Mouse (Mus musculus): ENCODE measurements around the gene Rplp1.

Rplp1 gene

GRCm38 (mm10) chr9:61910526-61911256 lies 3.7 kb downstream of the Rplp1 start:
- no peak for DNase-seq

- no peak for DNase-seq
Measured at GRCm38 (mm10) chr9:61909633-61910032, 4.7 kb downstream of the Rplp1 start.

- DNase-seq: no peak
Measured at GRCm38 (mm10) chr9:61908832-61909407, 5.4 kb downstream of the Rplp1 start.

GRCm38 (mm10) chr9:61908341-61908740 lies 6.0 kb downstream of the Rplp1 start:
- DNase-seq: no peak

- DNase-seq: no peak
Measured at GRCm38 (mm10) chr9:61907621-61908295, 6.6 kb downstream of the Rplp1 start.

GRCm38 (mm10) chr9:61906912-61907311 lies 7.4 kb downstream of the Rplp1 start:
- DNase-seq: no peak

GRCm38 (mm10) chr9:61905576-61905975 lies 8.8 kb downstream of the Rplp1 start:
- no peak for DNase-seq

GRCm38 (mm10) chr9:61904201-61904600 lies 10.1 kb downstream of the Rplp1 start:
- DNase-seq: no peak

GRCm38 (mm10) chr9:61902445-61902844 lies 11.9 kb downstream of the Rplp1 start:
- DNase-seq: peak; percentile 15

GRCm38 (mm10) chr9:61901574-61901973 lies 12.8 kb downstream of the Rplp1 start:
- no peak for DNase-seq

- DNase-seq: peak; percentile 81
Measured at GRCm38 (mm10) chr9:61899804-61900203, 14.5 kb downstream of the Rplp1 start.

GRCm38 (mm10) chr9:61898401-61898800 lies 15.9 kb downstream of the Rplp1 start:
- peak; percentile 68 for DNase-seq

GRCm38 (mm10) chr9:61895014-61895413 lies 19.3 kb downstream of the Rplp1 start:
- no peak for DNase-seq

GRCm38 (mm10) chr9:61889855-61890254 lies 24.5 kb downstream of the Rplp1 start:
- DNase-seq: no peak

GRCm38 (mm10) chr9:61887661-61888379 lies 26.5 kb downstream of the Rplp1 start:
- no peak for DNase-seq

- DNase-seq: no peak
Measured at GRCm38 (mm10) chr9:61885964-61886363, 28.4 kb downstream of the Rplp1 start.

- no peak for DNase-seq
Measured at GRCm38 (mm10) chr9:61884936-61885335, 29.4 kb downstream of the Rplp1 start.

GRCm38 (mm10) chr9:61884375-61884774 lies 30.0 kb downstream of the Rplp1 start:
- no peak for DNase-seq

- no peak for DNase-seq
Measured at GRCm38 (mm10) chr9:61882179-61882578, 32.2 kb downstream of the Rplp1 start.

- peak; percentile 60 for DNase-seq
Measured at GRCm38 (mm10) chr9:61878889-61879288, 35.5 kb downstream of the Rplp1 start.

GRCm38 (mm10) chr9:61877373-61878112 lies 36.8 kb downstream of the Rplp1 start:
- no peak for DNase-seq

GRCm38 (mm10) chr9:61873325-61873724 lies 41.0 kb downstream of the Rplp1 start:
- no peak for DNase-seq

Measured in right cerebral cortex, postnatal 25 days (tissue).